In the genomic region with DNA sequence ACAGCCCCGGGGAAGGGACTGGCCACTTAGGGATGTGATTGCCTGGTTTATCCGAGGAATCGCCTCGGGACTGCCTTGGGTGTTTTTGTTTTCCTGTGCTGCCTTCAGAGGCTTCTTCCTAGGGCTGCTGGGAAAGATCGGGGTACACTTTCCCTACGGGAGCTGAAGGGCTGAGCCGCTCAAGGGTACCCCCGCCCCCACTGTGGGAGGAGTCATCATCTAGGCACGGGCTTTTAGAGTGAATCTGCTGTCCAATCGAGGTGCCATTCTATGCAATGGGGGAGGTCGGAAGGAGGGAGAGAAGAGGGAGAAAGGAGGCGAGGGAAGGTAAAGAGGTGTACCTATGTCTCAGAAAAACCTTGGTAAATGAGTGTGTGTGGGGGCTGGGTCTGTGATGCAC, we compare ENCODE assay signal across 13 mouse cellular contexts. TPM values are rescaled to one million over a fixed set of nuclear protein-coding genes. Genes with fewer than 3 reads are reported as not detected.
A peak's percentile ranks its signal among the peaks of the same experiment; 100 is the strongest.
DNase-seq lines count a peak whose midpoint lies in the region; ATAC-seq and TF ChIP-seq lines count a peak whose summit lies in the region.
"Had no signal": no experiment of that assay in that cellular context is flagged by ENCODE, and none has a peak within 500 bp of the region (broad histone marks: within the 10 kb centered on the region; RNA-seq: fewer than 3 reads in every experiment).

No protein-coding gene starts in this region.

- no peaks in the 10 kb centered on the region for H3K9me3 ChIP-seq in embryonic facial prominence, embryonic 13.5 days
- no peaks in the 10 kb centered on the region for H3K9me3 ChIP-seq in hindbrain, postnatal 0 days (ENCODE audit: low read length)
- no peaks in the 10 kb centered on the region for H3K9me3 ChIP-seq in neural tube, embryonic 13.5 days
- H3K9me3 ChIP-seq: heart, embryonic 12.5 days; lung, embryonic 15.5 days had no signal

- ATAC-seq in frontal cortex, adult (ENCODE audit: low TSS enrichment) = peak; percentile 62; the same call in 1 of the 2 replicates
- ATAC-seq in embryonic facial prominence, embryonic 13.5 days (ENCODE audit: insufficient number of reproducible peaks, insufficient read depth, low FRiP score, low TSS enrichment, low read depth) = no peak
- ATAC-seq in hindbrain, postnatal 0 days = peak; percentile 75
- ATAC-seq in neural tube, embryonic 13.5 days (ENCODE audit: low read depth) = peak; percentile 65

- 0 out of 2 replicates have a peak overlapping the region, but pooled peaks have one; percentile 4 for H3K4me3 ChIP-seq in embryonic facial prominence, embryonic 13.5 days
- peak overlapping the region; percentile 40 for H3K4me3 ChIP-seq in hindbrain, postnatal 0 days (ENCODE audit: low read length)
- H3K4me3 ChIP-seq in neural tube, embryonic 13.5 days = peak overlapping the region; percentile 50
- H3K4me3 ChIP-seq: heart, embryonic 12.5 days; lung, embryonic 15.5 days had no signal

- peaks cover 100% of the 10 kb centered on the region for H3K27me3 ChIP-seq in embryonic facial prominence, embryonic 13.5 days
- H3K27me3 ChIP-seq in hindbrain, postnatal 0 days (ENCODE audit: insufficient read depth, low read length) = peaks cover 30% of the 10 kb centered on the region
- peaks cover 100% of the 10 kb centered on the region for H3K27me3 ChIP-seq in neural tube, embryonic 13.5 days

- no peak for TF ChIP-seq CTCF in hindbrain, postnatal 0 days (IDR thresholded peaks at IDR 0.05; ENCODE audit: low read depth)

- H3K36me3 ChIP-seq in embryonic facial prominence, embryonic 13.5 days = no peaks in the 10 kb centered on the region
- H3K36me3 ChIP-seq in hindbrain, postnatal 0 days (ENCODE audit: insufficient read depth, low read length) = no peaks in the 10 kb centered on the region
- no peaks in the 10 kb centered on the region for H3K36me3 ChIP-seq in neural tube, embryonic 13.5 days
- H3K36me3 ChIP-seq: heart, embryonic 12.5 days; lung, embryonic 15.5 days had no signal

- WGBS in embryonic facial prominence, embryonic 13.5 days = under 1% methylated on average over 12 of the region's 12 CpGs
- whole genome bisulfite sequencing in hindbrain, postnatal 0 days = 2% methylated on average over 12 of the region's 12 CpGs
- 0% methylated on average over 12 of the region's 12 CpGs for WGBS in neural tube, embryonic 13.5 days

- H3K9ac ChIP-seq in embryonic facial prominence, embryonic 13.5 days = no peak overlapping the region
- 0 out of 2 replicates have a peak overlapping the region, but pooled peaks have one; percentile 35 for H3K9ac ChIP-seq in hindbrain, postnatal 0 days (replicated peaks; ENCODE audit: low read length)
- H3K9ac ChIP-seq in neural tube, embryonic 13.5 days = peak overlapping the region; percentile 87
- H3K9ac ChIP-seq: heart, embryonic 12.5 days; lung, embryonic 15.5 days had no signal

- no peak overlapping the region for H3K27ac ChIP-seq in embryonic facial prominence, embryonic 13.5 days
- H3K27ac ChIP-seq in hindbrain, postnatal 0 days = peak overlapping the region; percentile 62; the same call in 1 of the 2 replicates
- H3K27ac ChIP-seq in neural tube, embryonic 13.5 days (replicated peaks) = peak overlapping the region; percentile 81
- H3K27ac ChIP-seq: lung, embryonic 15.5 days had no signal

- H3K4me2 ChIP-seq in embryonic facial prominence, embryonic 13.5 days = 0 out of 2 replicates have a peak overlapping the region, but pooled peaks have one; percentile 14
- peak overlapping the region; percentile 51 for H3K4me2 ChIP-seq in hindbrain, postnatal 0 days (ENCODE audit: low read depth, low read length)
- H3K4me2 ChIP-seq in neural tube, embryonic 13.5 days = peak overlapping the region; percentile 59
- H3K4me2 ChIP-seq: heart, embryonic 12.5 days; lung, embryonic 15.5 days had no signal

- H3K4me1 ChIP-seq in embryonic facial prominence, embryonic 13.5 days = peaks cover 15% of the 10 kb centered on the region
- no peaks in the 10 kb centered on the region for H3K4me1 ChIP-seq in hindbrain, postnatal 0 days (ENCODE audit: insufficient read depth, low read length)
- peaks cover 41% of the 10 kb centered on the region for H3K4me1 ChIP-seq in neural tube, embryonic 13.5 days (replicated peaks)

- no peak for DNase-seq in frontal cortex, postnatal 14 days (ENCODE audit: low spot score in 2 of 2)
- peak; percentile 77 for DNase-seq in hindbrain, postnatal 0 days (ENCODE audit: low spot score)
- no peak for DNase-seq in thymus, postnatal 10 days (ENCODE audit: low spot score in 2 of 2)
- DNase-seq in cerebellum, adult 9-11 months = no peak
- no peak for DNase-seq in gastrocnemius, adult 18-20 months (ENCODE audit: low spot score)
- DNase-seq: kidney, adult 9 months had no signal

RNA-seq across cellular contexts. Expression of a gene that starts 5.7 kb away (rescaled TPM):
- polyA plus RNA-seq in embryonic facial prominence, embryonic 13.5 days (2015; fragmentation: Nextera tagmentation; extraction: Ambion mirVana) = not detected in 2 replicates
- 70.4 and 79.8 TPM in 2 replicates for total RNA-seq in hindbrain, postnatal 0 days (2014; rRNA removed)
- polyA plus RNA-seq in hindbrain, postnatal 0 days (2015; fragmentation: Nextera tagmentation; extraction: Ambion mirVana) = 16.5 and 16.7 TPM in 2 replicates
- 6.2 and 7.4 TPM in 2 replicates for polyA plus RNA-seq in neural tube, embryonic 13.5 days (2015; fragmentation: Nextera tagmentation; extraction: Ambion mirVana)
- total RNA-seq in gastrocnemius, adult 18-20 months (2021) = not detected
- total RNA-seq: neutrophil, adult 5-6 weeks had no signal
- polyA plus RNA-seq: lung, embryonic 15.5 days; stomach, embryonic 16.5 days had no signal

RNA-seq across cellular contexts. Expression of a gene that starts 8.4 kb away (rescaled TPM):
- 13.1 and 13.5 TPM in 2 replicates for polyA plus RNA-seq in embryonic facial prominence, embryonic 13.5 days (2015; fragmentation: Nextera tagmentation; extraction: Ambion mirVana)
- 18.0 and 25.4 TPM in 2 replicates for total RNA-seq in hindbrain, postnatal 0 days (2014; rRNA removed)
- polyA plus RNA-seq in hindbrain, postnatal 0 days (2015; fragmentation: Nextera tagmentation; extraction: Ambion mirVana) = 8.0 and 8.6 TPM in 2 replicates
- polyA plus RNA-seq in neural tube, embryonic 13.5 days (2015; fragmentation: Nextera tagmentation; extraction: Ambion mirVana) = 10.5 and 11.1 TPM in 2 replicates
- total RNA-seq in gastrocnemius, adult 18-20 months (2021) = 1 to 10 TPM; 3.8 to 4.0 TPM

RNA-seq across cellular contexts. Expression of a gene that starts 48.9 kb away (rescaled TPM):
- 3.2 and 3.6 TPM in 2 replicates for polyA plus RNA-seq in embryonic facial prominence, embryonic 13.5 days (2015; fragmentation: Nextera tagmentation; extraction: Ambion mirVana)
- total RNA-seq in hindbrain, postnatal 0 days (2014; rRNA removed) = 25.9 and 32.4 TPM in 2 replicates
- polyA plus RNA-seq in hindbrain, postnatal 0 days (2015; fragmentation: Nextera tagmentation; extraction: Ambion mirVana) = 29.7 and 30.3 TPM in 2 replicates
- 9.8 and 9.9 TPM in 2 replicates for polyA plus RNA-seq in neural tube, embryonic 13.5 days (2015; fragmentation: Nextera tagmentation; extraction: Ambion mirVana)
- 1 to 10 TPM; 2.3 to 4.4 TPM for total RNA-seq in gastrocnemius, adult 18-20 months (2021)
